Mouse (Mus musculus) limb, embryonic 15.5 days (tissue): ENCODE measurements at regions not wholly inside any gene's neighbourhood (a gene's known extent, or its start where the extent isn't known, plus 50 kb on each side); places are given as distances from the start of the nearest gene placed in this dataset.
"Not testable (repeated sequence)": the region's sequence is repeated elsewhere in the genome, so short reads cannot be mapped to it uniquely, and the experiment has no call there.

Source experiments
- ATAC-seq: fragments of 200-750 bp; cut with Nextera tagmentation; 2 replicates; pipeline ENCODE4 v1.8.0; 2017; ENCODE audit warnings: low read depth, moderate TSS enrichment; ENCODE audit not compliant: insufficient number of reproducible peaks, low FRiP score, low TSS enrichment
- H3K27ac ChIP-seq: fragments of 300-500 bp; sonication (generic); 2 replicates; pipeline ENCODE4 v1.5.1; 2015; ENCODE audit warnings: moderate library complexity, mild to moderate bottlenecking, inconsistent platforms
- H3K27me3 ChIP-seq: fragments of 300-500 bp; sonication (generic); 2 replicates; pipeline ENCODE4 v1.6.1; 2015; ENCODE audit warnings: inconsistent platforms
- H3K36me3 ChIP-seq: fragments of 300-500 bp; sonication (generic); 2 replicates; pipeline ENCODE4 v1.6.1; 2015; ENCODE audit warnings: inconsistent platforms
- H3K4me1 ChIP-seq: fragments of 300-500 bp; sonication (generic); 2 replicates; pipeline ENCODE4 v1.6.1; 2015; ENCODE audit warnings: inconsistent platforms
- H3K4me2 ChIP-seq: fragments of 300-500 bp; sonication (generic); 2 replicates; pipeline ENCODE4 v1.6.1; 2015; ENCODE audit warnings: mild to moderate bottlenecking, inconsistent platforms
- H3K4me3 ChIP-seq: fragments of 300-500 bp; sonication (generic); 2 replicates; pipeline ENCODE4 v1.5.1; 2015; ENCODE audit warnings: mild to moderate bottlenecking, inconsistent platforms
- H3K9ac ChIP-seq: fragments of 300-500 bp; sonication (generic); 2 replicates; pipeline ENCODE4 v1.6.1; 2015; ENCODE audit warnings: inconsistent platforms
- H3K9me3 ChIP-seq: fragments of 300-500 bp; sonication (generic); 2 replicates; pipeline ENCODE4 v1.6.1; 2016; ENCODE audit warnings: inconsistent platforms
- WGBS: fragments of 180-500 bp; shearing (Covaris S2); methylation state at CpG from one replicate; pipeline ENCODE4 v1.1.7; 2015; 5-methylcytosine and 5-hydroxymethylcytosine counted together

- Histone ChIP-seq H3K27me3 (no peaks in the 10 kb centered on the region), H3K4me2 (no peak overlapping the region), H3K27ac (no peak overlapping the region), H3K4me1 (no peaks in the 10 kb centered on the region), H3K36me3 (no peaks in the 10 kb centered on the region), H3K9ac (no peak overlapping the region), H3K4me3 (no peak overlapping the region), H3K9me3 (no peaks in the 10 kb centered on the region)
- no peak for ATAC-seq
- WGBS = 86% methylated on average over 9 of the region's 9 CpGs
These were observed 181.1 kb upstream of the Klf14 start for GRCm38 (mm10) chr6:31140000-31140399.

- ATAC-seq = no peak
- no peaks in the 10 kb centered on the region for H3K27me3 ChIP-seq
- no peaks in the 10 kb centered on the region for H3K36me3 ChIP-seq
- WGBS = 65% methylated on average over 5 of the region's 5 CpGs
- no peaks in the 10 kb centered on the region for H3K4me1 ChIP-seq
- no peaks in the 10 kb centered on the region for H3K9me3 ChIP-seq
- no peak overlapping the region for H3K27ac ChIP-seq
- H3K9ac ChIP-seq = no peak overlapping the region
- no peak overlapping the region for H3K4me2 ChIP-seq
- no peak overlapping the region for H3K4me3 ChIP-seq
These were observed 181.7 kb upstream of the Klf14 start for GRCm38 (mm10) chr6:31140593-31140992.

- WGBS = 76% methylated on average over 6 of the region's 6 CpGs
- Histone ChIP-seq H3K9me3 (no peaks in the 10 kb centered on the region), H3K4me3 (no peak overlapping the region), H3K27ac (no peak overlapping the region), H3K9ac (no peak overlapping the region), H3K36me3 (no peaks in the 10 kb centered on the region), H3K4me1 (no peaks in the 10 kb centered on the region), H3K4me2 (no peak overlapping the region), H3K27me3 (no peaks in the 10 kb centered on the region)
- no peak for ATAC-seq
These were observed 182.6 kb upstream of the Klf14 start for GRCm38 (mm10) chr6:31141486-31141885.

GRCm38 (mm10) chr6:31142479-31143007 is 183.7 kb upstream of the Klf14 start:
- not testable (repeated sequence) for H3K9ac ChIP-seq, H3K4me3 ChIP-seq, H3K9me3 ChIP-seq, H3K27me3 ChIP-seq, H3K4me1 ChIP-seq, ATAC-seq, H3K27ac ChIP-seq, H3K4me2 ChIP-seq, H3K36me3 ChIP-seq
- WGBS = 72% methylated on average over 15 of the region's 15 CpGs

- Histone ChIP-seq H3K4me2 (no peak overlapping the region), H3K36me3 (no peaks in the 10 kb centered on the region), H3K4me3 (no peak overlapping the region), H3K9ac (no peak overlapping the region), H3K9me3 (no peaks in the 10 kb centered on the region), H3K27ac (no peak overlapping the region), H3K4me1 (peaks cover 3% of the 10 kb centered on the region; the same call in 1 of the 2 replicates), H3K27me3 (no peaks in the 10 kb centered on the region; the same call in 1 of the 2 replicates)
- WGBS = 78% methylated on average over 10 of the region's 10 CpGs
- no peak for ATAC-seq
These were observed 186.8 kb upstream of the Klf14 start for GRCm38 (mm10) chr6:31145687-31146086.

GRCm38 (mm10) chr6:31146779-31147178 is 187.9 kb upstream of the Klf14 start:
- no peaks in the 10 kb centered on the region; the same call in 1 of the 2 replicates for H3K27me3 ChIP-seq
- H3K9me3 ChIP-seq = no peaks in the 10 kb centered on the region
- no peak overlapping the region for H3K27ac ChIP-seq
- ATAC-seq = no peak
- no peak overlapping the region for H3K4me3 ChIP-seq
- peaks cover 3% of the 10 kb centered on the region; the same call in 1 of the 2 replicates for H3K4me1 ChIP-seq
- H3K9ac ChIP-seq = no peak overlapping the region
- no peaks in the 10 kb centered on the region for H3K36me3 ChIP-seq
- WGBS = 32% methylated on average over 5 of the region's 5 CpGs
- no peak overlapping the region for H3K4me2 ChIP-seq

- peaks cover 3% of the 10 kb centered on the region; the same call in 1 of the 2 replicates for H3K4me1 ChIP-seq
- no peaks in the 10 kb centered on the region for H3K9me3 ChIP-seq
- H3K36me3 ChIP-seq = no peaks in the 10 kb centered on the region
- H3K27me3 ChIP-seq = no peaks in the 10 kb centered on the region; the same call in 1 of the 2 replicates
- WGBS = 76% methylated on average over 10 of the region's 10 CpGs
- no peak overlapping the region for H3K4me3 ChIP-seq
- no peak overlapping the region for H3K4me2 ChIP-seq
- ATAC-seq = no peak
- H3K27ac ChIP-seq = no peak overlapping the region
- H3K9ac ChIP-seq = no peak overlapping the region
These were observed 188.8 kb upstream of the Klf14 start for GRCm38 (mm10) chr6:31147682-31148081.

- 66% methylated on average over 8 of the region's 8 CpGs for WGBS
- peaks cover 3% of the 10 kb centered on the region; the same call in 1 of the 2 replicates for H3K4me1 ChIP-seq
These were observed 189.5 kb upstream of the Klf14 start for GRCm38 (mm10) chr6:31148311-31148856.

GRCm38 (mm10) chr6:31149164-31149563 is 190.3 kb upstream of the Klf14 start:
- 89% methylated on average over 6 of the region's 6 CpGs for WGBS

More at GRCm38 (mm10) chr6:31148311-31148856, 189.5 kb upstream of the Klf14 start:
- H3K36me3 ChIP-seq = no peaks in the 10 kb centered on the region
- no peaks in the 10 kb centered on the region; the same call in 1 of the 2 replicates for H3K27me3 ChIP-seq
- H3K4me2 ChIP-seq = no peak overlapping the region
- ATAC-seq = no peak
- H3K27ac ChIP-seq = no peak overlapping the region
- no peaks in the 10 kb centered on the region for H3K9me3 ChIP-seq
- H3K9ac ChIP-seq = no peak overlapping the region
- H3K4me3 ChIP-seq = no peak overlapping the region

GRCm38 (mm10) chr6:31150416-31150815 is 191.5 kb upstream of the Klf14 start:
- Histone ChIP-seq H3K27ac (no peak overlapping the region), H3K4me2 (no peak overlapping the region), H3K36me3 (no peaks in the 10 kb centered on the region), H3K27me3 (no peaks in the 10 kb centered on the region; the same call in 1 of the 2 replicates), H3K4me3 (no peak overlapping the region), H3K9ac (no peak overlapping the region), H3K9me3 (no peaks in the 10 kb centered on the region), H3K4me1 (peaks cover 3% of the 10 kb centered on the region; the same call in 1 of the 2 replicates)
- 87% methylated on average over 8 of the region's 8 CpGs for WGBS
- no peak for ATAC-seq

More at GRCm38 (mm10) chr6:31149164-31149563, 190.3 kb upstream of the Klf14 start:
- Histone ChIP-seq H3K9me3 (no peaks in the 10 kb centered on the region), H3K36me3 (no peaks in the 10 kb centered on the region), H3K27ac (no peak overlapping the region), H3K9ac (no peak overlapping the region), H3K4me2 (no peak overlapping the region), H3K4me3 (no peak overlapping the region), H3K4me1 (peaks cover 3% of the 10 kb centered on the region; the same call in 1 of the 2 replicates), H3K27me3 (no peaks in the 10 kb centered on the region; the same call in 1 of the 2 replicates)
- no peak for ATAC-seq

GRCm38 (mm10) chr6:31155857-31156256 is 197.0 kb upstream of the Klf14 start:
- H3K9ac ChIP-seq = no peak overlapping the region
- H3K4me3 ChIP-seq = no peak overlapping the region
- H3K27ac ChIP-seq = no peak overlapping the region
- no peaks in the 10 kb centered on the region for H3K27me3 ChIP-seq
- H3K4me1 ChIP-seq = peaks cover 10% of the 10 kb centered on the region
- WGBS = 20% methylated on average over 5 of the region's 5 CpGs
- no peak overlapping the region for H3K4me2 ChIP-seq
- ATAC-seq = no peak
- no peaks in the 10 kb centered on the region for H3K9me3 ChIP-seq
- H3K36me3 ChIP-seq = no peaks in the 10 kb centered on the region

- Histone ChIP-seq H3K4me1 (peaks cover 10% of the 10 kb centered on the region), H3K4me3 (no peak overlapping the region), H3K27me3 (peaks cover 4% of the 10 kb centered on the region; the same call in 1 of the 2 replicates), H3K9ac (no peak overlapping the region), H3K27ac (no peak overlapping the region), H3K36me3 (no peaks in the 10 kb centered on the region), H3K9me3 (no peaks in the 10 kb centered on the region), H3K4me2 (no peak overlapping the region)
- ATAC-seq = no peak
- WGBS = 83% methylated on average over 2 of the region's 2 CpGs
These were observed 198.1 kb upstream of the Klf14 start for GRCm38 (mm10) chr6:31156999-31157398.
